Mouse (Mus musculus): ENCODE data around the gene Abcg5.

DNA sequence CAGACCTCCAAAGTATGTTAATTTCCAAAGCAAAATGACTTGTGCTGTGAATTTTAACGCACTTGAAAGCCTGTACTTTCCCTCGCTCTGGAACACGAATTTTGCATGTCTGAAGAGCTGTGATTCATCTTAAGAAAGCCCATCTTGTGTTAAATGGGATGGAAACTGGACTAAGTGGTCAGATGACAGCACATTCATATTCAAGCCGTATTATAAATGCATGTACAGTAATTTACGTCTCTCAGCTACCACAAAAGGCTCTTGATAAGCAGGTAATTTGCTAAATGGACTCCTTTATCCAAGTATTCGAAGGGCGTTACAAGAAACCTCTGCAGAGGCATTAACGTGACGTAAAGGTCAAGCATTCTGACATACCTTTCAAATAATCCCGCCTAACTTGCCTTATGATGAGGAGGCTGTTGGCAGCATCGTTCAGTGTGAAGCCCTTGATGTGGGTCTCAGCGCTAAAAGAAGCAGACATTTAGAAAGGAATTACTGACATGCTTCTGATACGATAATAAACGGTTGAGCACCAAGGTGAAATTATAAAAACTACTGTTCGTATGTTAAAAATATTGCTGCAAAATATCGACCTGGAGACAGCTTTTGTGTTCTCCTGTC, 33.6 kb upstream of the Abcg5 start:
- TF ChIP-seq POLR2A (IDR thresholded peaks at IDR 0.05; ENCODE audit: insufficient read depth, low read depth, low read length) (no peak), CTCF (IDR thresholded peaks at IDR 0.05) (no peak)
